Mouse (Mus musculus): Measurements from ENCODE around the gene C130050O18Rik. TPM values are rescaled to one million over a fixed set of nuclear protein-coding genes. Genes with fewer than 3 reads are reported as not detected.

C130050O18Rik gene
- total and polyA plus RNA-seq, 3 experiments: 0.12 to 0.21 TPM; not detected in 1

- Histone ChIP-seq H3K4me3 (ENCODE audit: control insufficient read depth in 1 of 2, insufficient read depth in 1 of 2, low read depth in 2 of 2, low read length in 2 of 2) (no peak overlapping the region), H3K79me2 (ENCODE audit: control insufficient read depth, insufficient read depth, low read length, poor library complexity) (peaks cover 11% of the 10 kb centered on the region), H3K27me3 (ENCODE audit: control insufficient read depth in 1 of 2, insufficient read depth in 2 of 2, low read length in 2 of 2) (no peaks in the 10 kb centered on the region), H3K9ac (ENCODE audit: control insufficient read depth, low read depth, low read length, poor library complexity, severe bottlenecking) (no peak overlapping the region), H3K36me3 (ENCODE audit: control insufficient read depth in 1 of 2, insufficient read depth in 2 of 2, low read length in 2 of 2) (peaks cover 0 to 2% of the 10 kb centered on the region in 2 experiments; a peak in 3 of 4 replicates), H3K4me1 (ENCODE audit: control insufficient read depth in 1 of 2, insufficient read depth in 2 of 2, low read length in 2 of 2) (peaks cover 0 to 7% of the 10 kb centered on the region in 2 experiments; a peak in 1 of 4 replicates), H3K27ac (ENCODE audit: control insufficient read depth, low read depth, low read length) (no peak overlapping the region), H3K9me3 (replicated peaks; ENCODE audit: insufficient read depth, low read length) (no peaks in the 10 kb centered on the region)
- no peak for DNase-seq (ENCODE audit: low read depth, low spot score)
- TF ChIP-seq JUND (IDR thresholded peaks at IDR 0.05; ENCODE audit: low read depth, low read length) (no peak), NRF1 (IDR thresholded peaks at IDR 0.05; ENCODE audit: insufficient read depth, low read depth, low read length, poor library complexity, severe bottlenecking) (no peak), KAT2A (conservative IDR thresholded peaks at IDR 0.05; ENCODE audit: low read depth, low read length) (no peak), BHLHE40 (IDR thresholded peaks at IDR 0.05; ENCODE audit: borderline replicate concordance, low read depth, low read length) (no peak), ELF1 (IDR thresholded peaks at IDR 0.05; ENCODE audit: low read depth, low read length) (no peak), TBP (IDR thresholded peaks at IDR 0.05; ENCODE audit: low read depth, low read length) (no peak), MEF2A (IDR thresholded peaks at IDR 0.05; ENCODE audit: extremely low read depth, insufficient replicate concordance, low read depth, low read length, poor library complexity, severe bottlenecking) (no peak), ZC3H11A (IDR thresholded peaks at IDR 0.05; ENCODE audit: low read depth, low read length) (no peak), ETS1 (IDR thresholded peaks at IDR 0.05; ENCODE audit: low read depth, low read length) (no peak), CTCF (IDR thresholded peaks at IDR 0.05 in 2 of 3, conservative IDR thresholded peaks at IDR 0.05 in 1 of 3; ENCODE audit: control insufficient read depth in 1 of 3, insufficient read depth in 1 of 3, low read depth in 2 of 3, low read length in 3 of 3, poor library complexity in 1 of 3, severe bottlenecking in 1 of 3) (no peak), RCOR1 (IDR thresholded peaks at IDR 0.05; ENCODE audit: low read depth, low read length) (no peak), GATA1 (IDR thresholded peaks at IDR 0.05; ENCODE audit: low read depth, low read length) (no peak)
Measured at GRCm38 (mm10) chr5:139457241-139457640, 52.2 kb downstream of the C130050O18Rik start.

DNA sequence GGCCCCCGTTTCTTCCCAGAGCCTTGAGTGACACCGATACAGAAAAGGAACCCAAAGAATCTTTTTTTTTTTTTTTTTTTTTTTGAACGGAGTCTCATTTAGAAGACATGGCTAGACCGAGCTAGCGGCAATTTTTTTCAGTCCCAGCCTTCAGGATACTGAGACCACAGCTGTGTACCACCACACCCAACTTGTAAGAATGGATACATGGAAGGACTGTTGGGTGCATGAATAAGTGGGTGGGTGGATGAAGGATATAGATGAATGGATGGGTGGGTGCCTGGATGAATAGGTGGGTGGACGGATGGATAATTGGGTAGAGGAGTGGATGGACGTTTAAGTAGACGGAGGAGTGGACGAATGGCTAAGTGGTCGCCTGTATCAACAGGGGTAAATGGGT, 54.9 kb downstream of the C130050O18Rik start:
- peaks cover 3 to 7% of the 10 kb centered on the region in 2 experiments; a peak in 2 of 4 replicates for H3K4me1 ChIP-seq (ENCODE audit: control insufficient read depth in 1 of 2, insufficient read depth in 2 of 2, low read length in 2 of 2)
- H3K9ac ChIP-seq (ENCODE audit: control insufficient read depth, low read depth, low read length, poor library complexity, severe bottlenecking): peak overlapping the region; percentile 77
- H3K4me3 ChIP-seq (ENCODE audit: control insufficient read depth in 1 of 2, insufficient read depth in 1 of 2, low read depth in 2 of 2, low read length in 2 of 2): peak overlapping the region; percentile 79 to 98
- peaks cover 11% of the 10 kb centered on the region for H3K79me2 ChIP-seq (ENCODE audit: control insufficient read depth, insufficient read depth, low read length, poor library complexity)
- 0 out of 2 replicates have a peak overlapping the region, but pooled peaks have one; percentile 21 for H3K27ac ChIP-seq (ENCODE audit: control insufficient read depth, low read depth, low read length)
- TF ChIP-seq ZMIZ1 (IDR thresholded peaks at IDR 0.05; ENCODE audit: low read depth, low read length) (0 out of 2 replicates have a peak, but pooled peaks have one; percentile 22), MAZ (IDR thresholded peaks at IDR 0.05; ENCODE audit: low read depth, low read length) (no peak), ZNF384 (IDR thresholded peaks at IDR 0.05; ENCODE audit: low read depth, low read length) (peak; percentile 73)
- no peaks in the 10 kb centered on the region for H3K27me3 ChIP-seq (ENCODE audit: control insufficient read depth in 1 of 2, insufficient read depth in 2 of 2, low read length in 2 of 2)
- DNase-seq (ENCODE audit: low read depth, low spot score): no peak
- no peaks in the 10 kb centered on the region for H3K9me3 ChIP-seq (replicated peaks; ENCODE audit: insufficient read depth, low read length)
- peaks cover 0 to 6% of the 10 kb centered on the region in 2 experiments; a peak in 3 of 4 replicates for H3K36me3 ChIP-seq (ENCODE audit: control insufficient read depth in 1 of 2, insufficient read depth in 2 of 2, low read length in 2 of 2)
